Mouse (Mus musculus) intestine, embryonic 16.5 days (tissue): Measurements from ENCODE around the gene Zfp819. TPM values are rescaled to one million over a fixed set of nuclear protein-coding genes. Genes with fewer than 3 reads are reported as not detected.

Source experiments
- polyA plus RNA-seq: library from polyadenylated mRNA; unstranded; fragments of >200 nt; fragmentation: Nextera tagmentation; extraction: Ambion mirVana; gene quantifications from 2 replicates; pipeline ENCODE4 v1.2.1, GENCODE M21; 2015

Gene Zfp819
- polyA plus RNA-seq, 1 experiment from 2014 or later, result not detected

Other genes starting within 250 kb of the Zfp819 start
- 0.27 and 0.39 TPM in 2 replicates for gene Siglecg, start 199.0 kb upstream of the Zfp819 start, polyA plus RNA-seq
- gene Lim2, start 179.5 kb upstream of the Zfp819 start, polyA plus RNA-seq, result 0.26 and 0.61 TPM in 2 replicates
- gene Nkg7, start 170.1 kb upstream of the Zfp819 start, polyA plus RNA-seq, result 4.1 and 4.3 TPM in 2 replicates
- gene Cldnd2, start 166.4 kb upstream of the Zfp819 start, polyA plus RNA-seq, result not detected in 2 replicates
- gene Etfb, start 163.1 kb upstream of the Zfp819 start, polyA plus RNA-seq, result 551 and 568 TPM in 2 replicates
- 0.20 and 0.32 TPM in 2 replicates for gene Gm45233, start 163.0 kb upstream of the Zfp819 start, polyA plus RNA-seq
- 2.7 and 2.8 TPM in 2 replicates for gene Vsig10l, start 144.0 kb upstream of the Zfp819 start, polyA plus RNA-seq
- 0.33 and 0.38 TPM in 2 replicates for gene Iglon5, start 117.1 kb upstream of the Zfp819 start, polyA plus RNA-seq
- not detected in 2 replicates for gene 4931406B18Rik, start 101.2 kb upstream of the Zfp819 start, polyA plus RNA-seq
- gene Cd33, start 62.7 kb upstream of the Zfp819 start, polyA plus RNA-seq, result 2.3 TPM in 2 replicates
- gene Zfp658, start 44.9 kb upstream of the Zfp819 start, polyA plus RNA-seq, result 2.2 and 2.4 TPM in 2 replicates
- 7.5 and 8.3 TPM in 2 replicates for gene Zfp719, start 27.6 kb upstream of the Zfp819 start, polyA plus RNA-seq
- 9.9 and 10.1 TPM in 2 replicates for gene Ceacam18, start 27.5 kb downstream of the Zfp819 start, polyA plus RNA-seq
- 1.6 TPM in 2 replicates for gene Siglece, start 53.0 kb downstream of the Zfp819 start, polyA plus RNA-seq
- gene Ctu1, start 64.8 kb downstream of the Zfp819 start, polyA plus RNA-seq, result 11.2 and 11.7 TPM in 2 replicates
- 0.11 and 0.33 TPM in 2 replicates for gene Klk14, start 83.2 kb downstream of the Zfp819 start, polyA plus RNA-seq
- gene Klk13, start 105.4 kb downstream of the Zfp819 start, polyA plus RNA-seq, result 0.27 and 0.33 TPM in 2 replicates
- gene Klk12, start 161.7 kb downstream of the Zfp819 start, polyA plus RNA-seq, result not detected in 2 replicates
- gene Klk11, start 167.4 kb downstream of the Zfp819 start, polyA plus RNA-seq, result 0.75 and 1.7 TPM in 2 replicates
- gene Klk10, start 173.9 kb downstream of the Zfp819 start, polyA plus RNA-seq, result 2.5 and 6.3 TPM in 2 replicates
- 0.15 TPM in 1 of 2 replicates, not detected in the other for gene Klk9, start 184.7 kb downstream of the Zfp819 start, polyA plus RNA-seq
- 9.4 and 12.9 TPM in 2 replicates for gene Klk8, start 190.4 kb downstream of the Zfp819 start, polyA plus RNA-seq
- not detected in 2 replicates for gene Klk7, start 204.1 kb downstream of the Zfp819 start, polyA plus RNA-seq
- 0.10 TPM in 1 of 2 replicates, not detected in the other for gene Klk6, start 217.3 kb downstream of the Zfp819 start, polyA plus RNA-seq
- gene Klk5, start 234.8 kb downstream of the Zfp819 start, polyA plus RNA-seq, result not detected in 2 replicates